Mouse (Mus musculus) CH12.LX (cell line): ENCODE measurements around the gene Dglucy. TPM values are rescaled to one million over a fixed set of nuclear protein-coding genes. Genes with fewer than 3 reads are reported as not detected.
"Not testable (repeated sequence)": the region's sequence is repeated elsewhere in the genome, so short reads cannot be mapped to it uniquely, and the experiment has no call there.

Experiments
- DNase-seq: peaks from one replicate; pipeline ENCODE4 v3.0.0-alpha.2; 2013; ENCODE audit errors: extremely low read depth
- H3K27ac ChIP-seq: 2 replicates; pipeline ENCODE4 v1.5.1; 2012; ENCODE audit warnings: low read depth, mild to moderate bottlenecking, control low read depth, moderate library complexity; ENCODE audit not compliant: insufficient read depth
- H3K27me3 ChIP-seq: replicated peaks from 2 replicates; pipeline ENCODE3; 2012; ENCODE audit warnings: inconsistent platforms
- H3K36me3 ChIP-seq, 2 experiments: replicated peaks in 1 of 2; 2 replicates each; pipeline versions ENCODE3 to v1.6.1; 2012; ENCODE audit warnings: inconsistent platforms in 1 of 2, low read length in 1 of 2, mild to moderate bottlenecking in 1 of 2, mixed read lengths in 1 of 2, moderate library complexity in 1 of 2; ENCODE audit not compliant: control insufficient read depth in 1 of 2, insufficient read depth in 1 of 2
- H3K4me1 ChIP-seq, 2 experiments: 2 replicates each; pipeline ENCODE4 v1.6.1; 2012; ENCODE audit warnings: inconsistent platforms in 1 of 2, moderate library complexity in 1 of 2; ENCODE audit not compliant: insufficient read depth in 2 of 2, control insufficient read depth in 1 of 2
- H3K4me2 ChIP-seq: 2 replicates; pipeline ENCODE4 v1.6.1; 2012; ENCODE audit warnings: low read depth, mild to moderate bottlenecking, control low read depth; ENCODE audit not compliant: poor library complexity, insufficient read depth, severe bottlenecking
- H3K4me3 ChIP-seq, 3 experiments: fragments of 150-350 bp in 1 of 3; sonication (generic) in 1 of 3; replicated peaks in 1 of 3; 2 replicates each; pipeline versions ENCODE3 to v1.5.1; 2011 to 2012; ENCODE audit warnings: low read depth in 2 of 3, low read length in 2 of 3, mild to moderate bottlenecking in 2 of 3, moderate library complexity in 2 of 3, control low read depth in 1 of 3, improper control_type of control experiment in 1 of 3, inconsistent platforms in 1 of 3, mixed read lengths in 1 of 3; ENCODE audit not compliant: poor library complexity in 1 of 3
- H3K79me2 ChIP-seq: replicated peaks from 2 replicates; pipeline ENCODE4 v1.6.1; 2012; ENCODE audit warnings: mild to moderate bottlenecking, moderate library complexity; ENCODE audit not compliant: control insufficient read depth, poor library complexity, insufficient read depth, severe bottlenecking; ENCODE audit errors: extremely low read depth
- H3K9ac ChIP-seq: 2 replicates; pipeline ENCODE4 v1.6.1; 2012; ENCODE audit warnings: low read depth, mild to moderate bottlenecking, control low read depth, moderate library complexity; ENCODE audit not compliant: insufficient read depth
- H3K9me3 ChIP-seq: replicated peaks from 2 replicates; pipeline ENCODE3; 2012; ENCODE audit warnings: low read length, inconsistent platforms, mixed read lengths
- BHLHE40 ChIP-seq: IDR thresholded peaks from 2 replicates; pipeline ENCODE4 v1.6.1; 2011; ENCODE audit warnings: mild to moderate bottlenecking, low read depth, low read length, improper control_type of control experiment
- CHD1 ChIP-seq: IDR thresholded peaks from 2 replicates; pipeline ENCODE4 v1.6.1; 2012; ENCODE audit warnings: low read depth, low read length, improper control_type of control experiment, inconsistent platforms
- CHD2 ChIP-seq: IDR thresholded peaks from 2 replicates; pipeline ENCODE4 v1.6.1; 2011; ENCODE audit warnings: low read length, improper control_type of control experiment
- CTCF ChIP-seq, 2 experiments: IDR thresholded peaks in 1 of 2; conservative IDR thresholded peaks in 1 of 2; 2 replicates each; pipeline ENCODE4 v1.5.1; 2011 to 2012; ENCODE audit warnings: low read depth in 2 of 2, low read length in 2 of 2, improper control_type of control experiment in 1 of 2, inconsistent platforms in 1 of 2, mild to moderate bottlenecking in 1 of 2, moderate library complexity in 1 of 2
- E2F4 ChIP-seq: IDR thresholded peaks from 2 replicates; pipeline ENCODE4 v1.6.1; 2011; ENCODE audit warnings: low read depth, low read length, improper control_type of control experiment; ENCODE audit not compliant: insufficient replicate concordance
- ELF1 ChIP-seq: IDR thresholded peaks from 2 replicates; pipeline ENCODE4 v1.6.1; 2014; ENCODE audit warnings: low read depth, mild to moderate bottlenecking, inconsistent platforms, low read length, improper control_type of control experiment
- ETS1 ChIP-seq: conservative IDR thresholded peaks from 2 replicates; pipeline ENCODE4 v1.6.1; 2012; ENCODE audit warnings: low read depth, mild to moderate bottlenecking, inconsistent platforms, low read length, improper control_type of control experiment, moderate library complexity
- JUN ChIP-seq: IDR thresholded peaks from 2 replicates; pipeline ENCODE4 v1.6.1; 2011; ENCODE audit warnings: low read depth, mild to moderate bottlenecking, low read length, improper control_type of control experiment, moderate library complexity; ENCODE audit not compliant: insufficient read depth
- JUND ChIP-seq: conservative IDR thresholded peaks from 2 replicates; pipeline ENCODE4 v1.6.1; 2011; ENCODE audit warnings: low read depth, low read length, improper control_type of control experiment
- KAT2A ChIP-seq: IDR thresholded peaks from 2 replicates; pipeline ENCODE4 v1.6.1; 2012; ENCODE audit warnings: low read length, improper control_type of control experiment, inconsistent platforms; ENCODE audit not compliant: insufficient replicate concordance
- MAFK ChIP-seq: IDR thresholded peaks from 2 replicates; pipeline ENCODE4 v1.6.1; 2011; ENCODE audit warnings: low read length, improper control_type of control experiment; ENCODE audit not compliant: insufficient replicate concordance
- MAX ChIP-seq: IDR thresholded peaks from 2 replicates; pipeline ENCODE4 v1.6.1; 2011; ENCODE audit warnings: low read length, improper control_type of control experiment
- MYC ChIP-seq: IDR thresholded peaks from 2 replicates; pipeline ENCODE4 v1.6.1; 2011; ENCODE audit warnings: low read depth, mild to moderate bottlenecking, improper control_type of control experiment, low read length
- NELFE ChIP-seq: IDR thresholded peaks from 2 replicates; pipeline ENCODE4 v1.6.1; 2011; ENCODE audit warnings: low read depth, low read length, improper control_type of control experiment
- NRF1 ChIP-seq: IDR thresholded peaks from 2 replicates; pipeline ENCODE4 v1.6.1; 2014; ENCODE audit warnings: low read depth, mild to moderate bottlenecking, inconsistent platforms, low read length, improper control_type of control experiment, moderate library complexity
- PAX5 ChIP-seq: IDR thresholded peaks from 2 replicates; pipeline ENCODE4 v1.6.1; 2012; ENCODE audit warnings: low read length, inconsistent platforms, mixed read lengths
- POLR2AphosphoS2 ChIP-seq: IDR thresholded peaks from 2 replicates; pipeline ENCODE4 v1.6.1; 2011; ENCODE audit warnings: low read depth, low read length, improper control_type of control experiment
- RAD21 ChIP-seq: IDR thresholded peaks from 2 replicates; pipeline ENCODE4 v1.6.1; 2011; ENCODE audit warnings: low read depth, mild to moderate bottlenecking, low read length, improper control_type of control experiment, moderate library complexity
- SMC3 ChIP-seq: IDR thresholded peaks from 2 replicates; pipeline ENCODE4 v1.6.1; 2011; ENCODE audit warnings: low read depth, low read length, improper control_type of control experiment
- USF1 ChIP-seq: IDR thresholded peaks from 2 replicates; pipeline ENCODE4 v1.6.1; 2014; ENCODE audit warnings: low read depth, mild to moderate bottlenecking, inconsistent platforms, low read length, improper control_type of control experiment
- ZKSCAN1 ChIP-seq: IDR thresholded peaks from 2 replicates; pipeline ENCODE4 v1.6.1; 2012; ENCODE audit warnings: low read depth, inconsistent platforms, low read length, improper control_type of control experiment, borderline replicate concordance
- dilution Hi-C: fragments of 300-500 bp; cut with MboI; formaldehyde crosslinking; loops from 2 replicates; pipeline ENCODE4 v1.14.3; 2020; ENCODE audit warnings: low sequenced_read_pairs; ENCODE audit not compliant: extremely low pct_unique_long_range_greater_than_20kb, extremely low pct_ligation_motif_present
- in situ Hi-C: fragments of 300-500 bp; cut with MboI; formaldehyde crosslinking; loops from 3 replicates; pipeline ENCODE4 v1.14.3; 2019; ENCODE audit warnings: low sequenced_read_pairs, low pct_ligation_motif_present, low pct_unique_long_range_greater_than_20kb, mixed read lengths
- polyA plus RNA-seq: library from polyadenylated mRNA; unstranded; fragments of >175 nt; gene quantifications from 2 replicates; pipeline ENCODE4 v1.2.1, GENCODE M21; 2012; ENCODE audit warnings: low read depth; ENCODE audit not compliant: insufficient read length
- total RNA-seq, 2 experiments: library from RNA; depleted of rRNA; stranded (reverse); fragments of 300-350 nt in 1 of 2; fragments of >200 nt in 1 of 2; gene quantifications; 2 replicates each; pipeline ENCODE4 v1.2.3; 2012 to 2014

The Dglucy gene
- total and polyA plus RNA-seq, 3 experiments: 5.5 to 20.6 (median 10.1) TPM

- TF ChIP-seq MAX (no peak), CTCF (conservative IDR thresholded peaks at IDR 0.05 in 1 of 2, IDR thresholded peaks at IDR 0.05 in 1 of 2; ENCODE audit: low read depth in 2 of 2, low read length in 2 of 2) (no peak), MAFK (no peak), MYC (no peak), NRF1 (no peak)
- Histone ChIP-seq H3K79me2 (no peaks in the 10 kb centered on the region), H3K9me3 (no peaks in the 10 kb centered on the region), H3K4me1 (peaks cover 6 to 10% of the 10 kb centered on the region in 2 experiments; a peak in 3 of 4 replicates), H3K27me3 (no peaks in the 10 kb centered on the region), H3K36me3 (peaks cover 0 to 3% of the 10 kb centered on the region in 2 experiments), H3K4me2 (no peak overlapping the region), H3K4me3 (no peak overlapping the region), H3K27ac (no peak overlapping the region), H3K9ac (no peak overlapping the region)
- no peak for DNase-seq
- dilution Hi-C loops: no loop called here
- in situ Hi-C loops: no loop called here
Observed at GRCm38 (mm10) chr12:100795390-100796036, 16.7 kb downstream of the Dglucy start.

- dilution Hi-C loops, H3K4me1 ChIP-seq, H3K9me3 ChIP-seq, H3K79me2 ChIP-seq, H3K4me3 ChIP-seq, H3K36me3 ChIP-seq, H3K4me2 ChIP-seq, in situ Hi-C loops, DNase-seq, H3K27me3 ChIP-seq, H3K9ac ChIP-seq, H3K27ac ChIP-seq: not testable (repeated sequence)
Observed at GRCm38 (mm10) chr12:100803391-100803790, 24.5 kb downstream of the Dglucy start.

DNA sequence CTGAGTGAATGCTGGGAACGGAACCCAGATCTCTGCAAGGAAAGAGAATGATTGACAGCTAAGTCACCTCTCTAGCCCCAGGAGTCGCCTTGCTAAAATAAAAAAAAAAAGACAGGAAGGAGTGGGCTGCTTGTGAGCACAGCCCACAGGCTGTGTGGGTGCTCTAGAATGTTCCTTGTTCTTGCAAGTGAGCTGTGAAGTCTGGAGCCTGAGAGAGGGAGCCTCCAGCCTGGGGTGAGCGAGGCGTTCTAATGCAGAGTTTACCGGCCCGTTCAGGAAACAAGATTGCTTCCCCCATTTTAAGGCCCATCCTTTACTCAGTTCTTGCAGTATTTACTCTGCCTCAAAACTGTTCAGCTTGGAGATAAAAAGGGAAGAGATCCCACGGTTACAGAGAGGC is 28.4 kb downstream of the Dglucy start:
- Histone ChIP-seq H3K9ac (no peak overlapping the region), H3K27me3 (no peaks in the 10 kb centered on the region), H3K4me3 (no peak overlapping the region), H3K79me2 (no peaks in the 10 kb centered on the region), H3K4me2 (no peak overlapping the region), H3K36me3 (peaks cover 0 to 6% of the 10 kb centered on the region in 2 experiments), H3K9me3 (peaks cover 7% of the 10 kb centered on the region), H3K27ac (no peak overlapping the region), H3K4me1 (no peaks in the 10 kb centered on the region)
- DNase-seq: no peak
- dilution Hi-C loops: no loop called here
- no peak for TF ChIP-seq ZKSCAN1
- TF ChIP-seq CHD1: no peak
- TF ChIP-seq KAT2A: no peak
- no peak for TF ChIP-seq ELF1
- no peak for TF ChIP-seq NELFE
- TF ChIP-seq BHLHE40: no peak
- TF ChIP-seq JUN: no peak
- TF ChIP-seq PAX5: no peak
- no peak for TF ChIP-seq SMC3
- no peak for TF ChIP-seq MYC
- no peak for TF ChIP-seq E2F4
- no peak for TF ChIP-seq USF1
- TF ChIP-seq ETS1: no peak
- no peak for TF ChIP-seq POLR2AphosphoS2
- TF ChIP-seq JUND: no peak
- TF ChIP-seq CHD2: no peak
- no peak for TF ChIP-seq RAD21
- in situ Hi-C loops: no loop called here
